Mouse (Mus musculus) forebrain, embryonic 13.5 days (tissue): ENCODE measurements around the gene Ntf5. TPM values are rescaled to one million over a fixed set of nuclear protein-coding genes. Genes with fewer than 3 reads are reported as not detected.
"Not testable (repeated sequence)": the region's sequence is repeated elsewhere in the genome, so short reads cannot be mapped to it uniquely, and the experiment has no call there.

ENCODE experiments used
- ATAC-seq: fragments of 200-750 bp; cut with Nextera tagmentation; 2 replicates; pipeline ENCODE4 v1.8.0; 2017
- H3K27ac ChIP-seq: fragments of 300-500 bp; sonication (generic); 2 replicates; pipeline ENCODE4 v1.5.1; 2015; ENCODE audit warnings: inconsistent platforms, mild to moderate bottlenecking, moderate library complexity
- H3K27me3 ChIP-seq: fragments of 300-500 bp; sonication (generic); 2 replicates; pipeline ENCODE4 v1.6.1; 2015; ENCODE audit warnings: mild to moderate bottlenecking, inconsistent platforms
- H3K36me3 ChIP-seq: fragments of 300-500 bp; sonication (generic); 2 replicates; pipeline ENCODE4 v1.6.1; 2015; ENCODE audit warnings: mild to moderate bottlenecking, inconsistent platforms; ENCODE audit not compliant: poor library complexity, severe bottlenecking
- H3K4me1 ChIP-seq: fragments of 300-500 bp; sonication (generic); 2 replicates; pipeline ENCODE4 v1.6.1; 2015; ENCODE audit warnings: inconsistent platforms
- H3K4me2 ChIP-seq: fragments of 300-500 bp; sonication (generic); 2 replicates; pipeline ENCODE4 v1.6.1; 2015; ENCODE audit warnings: inconsistent platforms, mild to moderate bottlenecking, moderate library complexity
- H3K4me3 ChIP-seq: fragments of 300-500 bp; sonication (generic); 2 replicates; pipeline ENCODE4 v1.5.1; 2015; ENCODE audit warnings: mild to moderate bottlenecking, inconsistent platforms
- H3K9ac ChIP-seq: fragments of 300-500 bp; sonication (generic); 2 replicates; pipeline ENCODE4 v1.6.1; 2015; ENCODE audit warnings: mild to moderate bottlenecking, inconsistent platforms
- H3K9me3 ChIP-seq: fragments of 300-500 bp; sonication (generic); replicated peaks from 2 replicates; pipeline ENCODE4 v1.6.1; 2016; ENCODE audit warnings: inconsistent platforms
- WGBS: fragments of 180-500 bp; shearing (Covaris S2); methylation state at CpG from one replicate; pipeline ENCODE4 v1.1.7; 2015; 5-methylcytosine and 5-hydroxymethylcytosine counted together
- microRNA-seq: library from miRNA; unstranded; fragments of <30 nt; microRNA quantifications from one replicate; pipeline ENCODE4, GENCODE M21; 2016
- polyA plus RNA-seq: library from polyadenylated mRNA; unstranded; fragments of >200 nt; fragmentation: Nextera tagmentation; extraction: Ambion mirVana; gene quantifications from 2 replicates; pipeline ENCODE4 v1.2.1, GENCODE M21; 2015

The Ntf5 gene
- polyA plus RNA-seq, 1 experiment from 2014 or later = not detected

- peak overlapping the region; percentile 79 for H3K27ac ChIP-seq
- ATAC-seq = no peak
- peaks cover 72% of the 10 kb centered on the region for H3K36me3 ChIP-seq
Measured at GRCm38 (mm10) chr7:45460860-45461314, 47.4 kb downstream of the Ntf5 start.

GRCm38 (mm10) chr7:45461326-45461725 is 47.8 kb downstream of the Ntf5 start:
- Histone ChIP-seq H3K4me1 (peaks cover 50% of the 10 kb centered on the region), H3K9me3 (no peaks in the 10 kb centered on the region), H3K4me2 (no peak overlapping the region), H3K4me3 (no peak overlapping the region), H3K9ac (no peak overlapping the region), H3K27me3 (no peaks in the 10 kb centered on the region), H3K27ac (peak overlapping the region; percentile 79), H3K36me3 (peaks cover 67% of the 10 kb centered on the region)
- no peak for ATAC-seq
- WGBS = 71% methylated on average over 5 of the region's 5 CpGs

More at GRCm38 (mm10) chr7:45460860-45461314, 47.4 kb downstream of the Ntf5 start:
- Histone ChIP-seq H3K4me2 (0 out of 2 replicates have a peak overlapping the region, but pooled peaks have one; percentile 10), H3K4me1 (peaks cover 49% of the 10 kb centered on the region), H3K27me3 (no peaks in the 10 kb centered on the region), H3K9ac (no peak overlapping the region), H3K9me3 (no peaks in the 10 kb centered on the region), H3K4me3 (no peak overlapping the region)
- 51% methylated on average over 13 of the region's 13 CpGs for WGBS

- Histone ChIP-seq H3K27me3 (no peaks in the 10 kb centered on the region), H3K36me3 (peaks cover 63% of the 10 kb centered on the region), H3K27ac (peak overlapping the region; percentile 51), H3K4me3 (no peak overlapping the region), H3K9me3 (no peaks in the 10 kb centered on the region), H3K4me1 (peaks cover 47% of the 10 kb centered on the region), H3K4me2 (no peak overlapping the region), H3K9ac (no peak overlapping the region)
- no peak for ATAC-seq
- WGBS = 93% methylated on average over 4 of the region's 4 CpGs
Measured at GRCm38 (mm10) chr7:45461781-45462180, 48.3 kb downstream of the Ntf5 start.

GRCm38 (mm10) chr7:45462325-45462724 is 48.8 kb downstream of the Ntf5 start:
- H3K9me3 ChIP-seq = no peaks in the 10 kb centered on the region
- H3K4me1 ChIP-seq = peaks cover 44% of the 10 kb centered on the region
- H3K4me2 ChIP-seq = no peak overlapping the region
- H3K27me3 ChIP-seq = no peaks in the 10 kb centered on the region
- H3K27ac ChIP-seq = no peak overlapping the region
- ATAC-seq = no peak
- no peak overlapping the region for H3K9ac ChIP-seq
- peaks cover 58% of the 10 kb centered on the region for H3K36me3 ChIP-seq
- WGBS = 89% methylated on average over 4 of the region's 4 CpGs
- H3K4me3 ChIP-seq = no peak overlapping the region

- Histone ChIP-seq H3K36me3 (peaks cover 53% of the 10 kb centered on the region), H3K4me1 (peaks cover 40% of the 10 kb centered on the region)
- H3K9me3 ChIP-seq, H3K9ac ChIP-seq, H3K4me3 ChIP-seq, H3K27ac ChIP-seq, H3K4me2 ChIP-seq, H3K27me3 ChIP-seq, ATAC-seq: not testable (repeated sequence)
- WGBS = 76% methylated on average over 4 of the region's 4 CpGs
Measured at GRCm38 (mm10) chr7:45462868-45463267, 49.4 kb downstream of the Ntf5 start.

GRCm38 (mm10) chr7:45463987-45464778 is 50.7 kb downstream of the Ntf5 start:
- H3K9me3 ChIP-seq = no peaks in the 10 kb centered on the region
- no peak for ATAC-seq
- WGBS = 98% methylated on average over 7 of the region's 7 CpGs
- H3K27ac ChIP-seq = no peak overlapping the region
- H3K4me3 ChIP-seq = no peak overlapping the region
- peaks cover 44% of the 10 kb centered on the region for H3K36me3 ChIP-seq
- no peak overlapping the region for H3K4me2 ChIP-seq
- no peaks in the 10 kb centered on the region for H3K27me3 ChIP-seq
- H3K9ac ChIP-seq = no peak overlapping the region
- H3K4me1 ChIP-seq = peaks cover 33% of the 10 kb centered on the region

GRCm38 (mm10) chr7:45465112-45465511 is 51.6 kb downstream of the Ntf5 start:
- Histone ChIP-seq H3K4me3 (peak overlapping the region; percentile 92), H3K9ac (0 out of 2 replicates have a peak overlapping the region, but pooled peaks have one; percentile 95), H3K36me3 (peaks cover 44% of the 10 kb centered on the region), H3K27me3 (no peaks in the 10 kb centered on the region), H3K4me2 (peak overlapping the region; percentile 95), H3K9me3 (no peaks in the 10 kb centered on the region), H3K4me1 (peaks cover 31% of the 10 kb centered on the region), H3K27ac (no peak overlapping the region)
- 94% methylated on average over 12 of the region's 12 CpGs for WGBS
- ATAC-seq = no peak

- H3K4me2 ChIP-seq = peak overlapping the region; percentile 95
- WGBS = 79% methylated on average over 9 of the region's 9 CpGs
- ATAC-seq = no peak
- H3K9ac ChIP-seq = peak overlapping the region; percentile 95
- peaks cover 44% of the 10 kb centered on the region for H3K36me3 ChIP-seq
- H3K27me3 ChIP-seq = no peaks in the 10 kb centered on the region
- H3K9me3 ChIP-seq = no peaks in the 10 kb centered on the region
- H3K4me1 ChIP-seq = peaks cover 27% of the 10 kb centered on the region
- H3K4me3 ChIP-seq = peak overlapping the region; percentile 92
- H3K27ac ChIP-seq = no peak overlapping the region
Measured at GRCm38 (mm10) chr7:45465549-45465948, 52.1 kb downstream of the Ntf5 start.

GRCm38 (mm10) chr7:45466283-45467089 is 53.0 kb downstream of the Ntf5 start, which contains the start of gene Bax:
TSS of gene Bax (minus strand) at chr7:45466898.
- Histone ChIP-seq H3K36me3 (peaks cover 42% of the 10 kb centered on the region), H3K4me2 (peak within 1 kb of the TSS; percentile 95), H3K9me3 (no peaks in the 10 kb centered on the region), H3K4me1 (peaks cover 21% of the 10 kb centered on the region), H3K27me3 (no peaks in the 10 kb centered on the region), H3K27ac (peak within 1 kb of the TSS; percentile 69), H3K9ac (peak within 1 kb of the TSS; percentile 95), H3K4me3 (peak within 1 kb of the TSS; percentile 92)
- under 1% methylated on average over 47 of the region's 58 CpGs for WGBS
- ATAC-seq = peak; percentile 77

Small RNA genes within 50 kb of the gene (microRNA-seq; reads per million reads assigned to microRNA genes)
- 0.80 reads per million for gene Gm22133

Other genes with a start within 250 kb of the Ntf5 start
- 9.3 and 14.2 TPM in 2 replicates for gene Slc17a7, start 249.7 kb upstream of the Ntf5 start, polyA plus RNA-seq
- gene Gfy, start 234.1 kb upstream of the Ntf5 start, polyA plus RNA-seq = not detected in 2 replicates
- gene Pth2, start 232.7 kb upstream of the Ntf5 start, polyA plus RNA-seq = not detected in 2 replicates
- gene Ccdc155, start 208.8 kb upstream of the Ntf5 start, polyA plus RNA-seq = 0.87 and 0.93 TPM in 2 replicates
- 0.59 and 0.63 TPM in 2 replicates for gene Dkkl1, start 201.5 kb upstream of the Ntf5 start, polyA plus RNA-seq
- 181 and 198 TPM in 2 replicates for gene Tead2, start 197.9 kb upstream of the Ntf5 start, polyA plus RNA-seq
- gene Cd37, start 174.6 kb upstream of the Ntf5 start, polyA plus RNA-seq = 0.96 and 1.3 TPM in 2 replicates
- 0.11 and 0.23 TPM in 2 replicates for gene Slc6a16, start 172.6 kb upstream of the Ntf5 start, polyA plus RNA-seq
- not detected in 2 replicates for gene Slc6a21, start 136.2 kb upstream of the Ntf5 start, polyA plus RNA-seq
- 5.0 and 6.4 TPM in 2 replicates for gene Trpm4, start 79.9 kb upstream of the Ntf5 start, polyA plus RNA-seq
- 0.06 TPM in 1 of 2 replicates, not detected in the other for gene Hrc, start 78.4 kb upstream of the Ntf5 start, polyA plus RNA-seq
- gene Ppfia3, start 46.7 kb upstream of the Ntf5 start, polyA plus RNA-seq = 12.0 and 12.7 TPM in 2 replicates
- gene Lin7b, start 43.1 kb upstream of the Ntf5 start, polyA plus RNA-seq = 2.9 and 4.5 TPM in 2 replicates
- 250 and 254 TPM in 2 replicates for gene Snrnp70, start 18.0 kb upstream of the Ntf5 start, polyA plus RNA-seq
- not detected in 2 replicates for gene Kcna7, start 8.0 kb upstream of the Ntf5 start, polyA plus RNA-seq
- gene Lhb, start 7.1 kb downstream of the Ntf5 start, polyA plus RNA-seq = 0.44 and 1.1 TPM in 2 replicates
- gene Gys1, start 21.1 kb downstream of the Ntf5 start, polyA plus RNA-seq = 20.9 and 23.0 TPM in 2 replicates
- 153 and 173 TPM in 2 replicates for gene Ruvbl2, start 24.4 kb downstream of the Ntf5 start, polyA plus RNA-seq
- gene Ftl1, start 46.2 kb downstream of the Ntf5 start, polyA plus RNA-seq = 6,730 and 6,791 TPM in 2 replicates
- 243 and 272 TPM in 2 replicates for gene Bax, start 53.2 kb downstream of the Ntf5 start, polyA plus RNA-seq
- gene Tulp2, start 68.2 kb downstream of the Ntf5 start, polyA plus RNA-seq = 0.11 and 0.22 TPM in 2 replicates
- 0.26 TPM in 1 of 2 replicates, not detected in the other for gene Gm45808, start 73.1 kb downstream of the Ntf5 start, polyA plus RNA-seq
- gene Dhdh, start 75.1 kb downstream of the Ntf5 start, polyA plus RNA-seq = 2.7 and 3.1 TPM in 2 replicates
- gene Nucb1, start 96.7 kb downstream of the Ntf5 start, polyA plus RNA-seq = 73.2 and 85.4 TPM in 2 replicates
- 13.5 and 15.3 TPM in 2 replicates for gene Ppp1r15a, start 112.6 kb downstream of the Ntf5 start, polyA plus RNA-seq
- gene Plekha4, start 112.6 kb downstream of the Ntf5 start, polyA plus RNA-seq = 0.28 and 0.50 TPM in 2 replicates
- gene Hsd17b14, start 141.2 kb downstream of the Ntf5 start, polyA plus RNA-seq = 0.14 TPM in 1 of 2 replicates, not detected in the other
- gene Bcat2, start 156.5 kb downstream of the Ntf5 start, polyA plus RNA-seq = 18.9 and 23.7 TPM in 2 replicates
- gene Fgf21, start 201.8 kb downstream of the Ntf5 start, polyA plus RNA-seq = 0.19 TPM in 1 of 2 replicates, not detected in the other
- gene Fut1, start 203.6 kb downstream of the Ntf5 start, polyA plus RNA-seq = not detected in 2 replicates
- gene Izumo1, start 208.1 kb downstream of the Ntf5 start, polyA plus RNA-seq = 0.10 TPM in 1 of 2 replicates, not detected in the other
- 5.7 TPM in 2 replicates for gene Rasip1, start 213.8 kb downstream of the Ntf5 start, polyA plus RNA-seq
- gene Mamstr, start 226.3 kb downstream of the Ntf5 start, polyA plus RNA-seq = 1.8 and 3.8 TPM in 2 replicates